Mouse (Mus musculus) small intestine, adult 2 months (tissue): ENCODE results near the gene Tnni1. TPM values are rescaled to one million over a fixed set of nuclear protein-coding genes. Genes with fewer than 3 reads are reported as not detected.

ENCODE experiments used
- H3K27ac ChIP-seq: fragments of 200-500 bp; 2 replicates; pipeline ENCODE4 v1.5.1; 2012; ENCODE audit warnings: low read depth, low read length, control low read depth, inconsistent platforms; ENCODE audit not compliant: insufficient read depth
- H3K27me3 ChIP-seq: fragments of 200-500 bp; 2 replicates; pipeline ENCODE4 v1.6.1; 2012; ENCODE audit warnings: mild to moderate bottlenecking, moderate library complexity, low read length, inconsistent platforms; ENCODE audit not compliant: control insufficient read depth, insufficient read depth
- H3K36me3 ChIP-seq: fragments of 200-500 bp; 2 replicates; pipeline ENCODE4 v1.6.1; 2012; ENCODE audit warnings: mild to moderate bottlenecking, low read length, control low read depth, inconsistent platforms; ENCODE audit not compliant: control insufficient read depth, insufficient read depth
- H3K4me1 ChIP-seq: fragments of 200-500 bp; 2 replicates; pipeline ENCODE4 v1.6.1; 2012; ENCODE audit warnings: low read length, inconsistent platforms, mixed read lengths; ENCODE audit not compliant: control insufficient read depth, insufficient read depth, insufficient read length
- H3K4me3 ChIP-seq: fragments of 200-500 bp; 2 replicates; pipeline ENCODE4 v1.5.1; 2012; ENCODE audit warnings: low read depth, mild to moderate bottlenecking, control low read depth, inconsistent platforms, low read length, moderate library complexity
- CTCF ChIP-seq: fragments of 200-500 bp; IDR thresholded peaks from 2 replicates; pipeline ENCODE4 v1.5.1; 2012; ENCODE audit warnings: low read depth, mild to moderate bottlenecking, control low read depth, inconsistent platforms, low read length, moderate library complexity, mixed read lengths; ENCODE audit not compliant: insufficient replicate concordance, insufficient read length; ENCODE audit errors: extremely low read depth
- POLR2A ChIP-seq: fragments of 200-500 bp; IDR thresholded peaks from 2 replicates; pipeline ENCODE4 v1.6.1; 2012; ENCODE audit warnings: low read depth, mild to moderate bottlenecking, control low read depth, inconsistent platforms, low read length, moderate library complexity
- WGBS: fragments of 180-500 bp; shearing (Covaris S2); methylation state at CpG from one replicate; pipeline ENCODE4 v1.1.7; 2018; 5-methylcytosine and 5-hydroxymethylcytosine counted together
- polyA plus RNA-seq: library from polyadenylated mRNA; depleted of rRNA; stranded (reverse); fragments of >200 nt; gene quantifications from 2 replicates; pipeline ENCODE4 v1.2.3, GENCODE M21; 2012

Tnni1 gene
- polyA plus RNA-seq, 1 experiment = 0.42 TPM

DNA sequence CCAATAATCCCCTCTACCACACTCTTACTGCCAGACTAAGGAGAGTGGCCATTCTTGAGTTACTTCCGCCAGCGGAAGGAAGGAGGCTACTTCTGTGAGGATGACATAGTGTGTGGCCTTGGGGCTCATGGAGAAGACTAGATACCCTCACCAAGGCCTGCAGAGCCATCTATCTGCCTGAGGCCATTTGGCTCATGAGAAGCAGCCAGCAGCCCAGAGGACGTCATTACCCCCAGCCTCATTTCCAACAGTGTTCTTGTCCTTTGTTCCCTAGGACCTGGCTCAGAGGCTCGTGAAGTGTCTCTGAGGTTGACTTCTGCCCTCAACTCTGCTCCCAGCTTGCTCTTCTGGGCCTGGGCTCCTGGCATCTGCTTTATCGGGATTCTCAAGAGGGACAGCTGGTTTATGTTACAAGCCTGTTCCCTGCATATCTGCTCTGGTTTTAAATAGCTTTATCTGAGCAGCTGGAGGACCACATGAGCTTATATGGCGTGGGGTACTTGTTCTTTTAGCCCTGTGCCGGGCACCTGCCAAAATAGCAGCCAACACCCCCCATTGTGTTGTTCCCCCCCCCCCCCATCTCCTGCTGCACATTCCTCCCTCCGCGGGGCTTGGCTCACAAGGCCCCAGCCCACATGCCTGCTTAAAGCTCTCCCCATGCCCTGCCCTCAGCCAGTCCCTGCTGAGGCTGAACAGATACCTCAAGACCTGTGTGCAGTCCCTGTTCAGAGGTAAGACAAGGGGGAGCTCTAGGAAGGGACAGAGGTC lies 56.7 kb downstream of the Tnni1 start, which contains the start of gene Tnnt2:
Gene Tnnt2, plus strand, starts transcription at position 639 of the 768 bp plus-strand sequence.
- H3K4me1 ChIP-seq = peaks cover 3% of the 10 kb centered on the region; the same call in 1 of the 2 replicates
- H3K36me3 ChIP-seq = peaks cover 25% of the 10 kb centered on the region
- TF ChIP-seq POLR2A = no peak
- TF ChIP-seq CTCF = no peak
- 29% methylated on average over 9 of the region's 9 CpGs for WGBS
- H3K4me3 ChIP-seq = no peak within 1 kb of the TSS
- H3K27me3 ChIP-seq = no peaks in the 10 kb centered on the region
- no peak within 1 kb of the TSS for H3K27ac ChIP-seq

GRCm38 (mm10) chr1:135838626-135839025 lies 59.4 kb downstream of the Tnni1 start:
- Histone ChIP-seq H3K4me1 (peaks cover 3% of the 10 kb centered on the region; the same call in 1 of the 2 replicates), H3K27me3 (no peaks in the 10 kb centered on the region), H3K36me3 (peaks cover 2% of the 10 kb centered on the region; the same call in 1 of the 2 replicates), H3K4me3 (no peak overlapping the region), H3K27ac (no peak overlapping the region)
- TF ChIP-seq POLR2A = no peak
- TF ChIP-seq CTCF = no peak
- 59% methylated on average over 4 of the region's 4 CpGs for WGBS

DNA sequence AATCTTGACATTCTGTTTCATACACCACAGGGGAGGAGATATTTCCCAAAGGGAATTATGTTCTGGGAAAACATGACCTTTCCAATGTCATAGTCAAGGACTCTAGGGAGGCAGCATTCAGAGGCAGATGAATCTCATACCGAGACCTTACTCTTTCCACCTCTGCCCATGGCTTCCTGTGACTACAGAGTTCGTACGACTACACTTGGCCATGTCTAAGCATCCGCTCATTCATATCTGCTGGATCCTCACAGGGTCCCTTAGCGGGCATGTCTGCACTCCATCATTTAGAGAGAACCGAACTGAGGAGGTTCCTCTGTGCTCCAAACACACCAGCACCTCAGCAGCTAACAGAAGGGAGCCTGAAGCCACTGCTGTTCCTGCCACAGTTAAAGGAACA lies 59.8 kb downstream of the Tnni1 start:
- Histone ChIP-seq H3K36me3 (peaks cover under 1% of the 10 kb centered on the region; the same call in 1 of the 2 replicates), H3K4me1 (peaks cover 2% of the 10 kb centered on the region; the same call in 1 of the 2 replicates), H3K4me3 (no peak overlapping the region), H3K27me3 (no peaks in the 10 kb centered on the region), H3K27ac (no peak overlapping the region)
- 81% methylated on average over 6 of the region's 6 CpGs for WGBS
- TF ChIP-seq CTCF (no peak), POLR2A (no peak)

DNA sequence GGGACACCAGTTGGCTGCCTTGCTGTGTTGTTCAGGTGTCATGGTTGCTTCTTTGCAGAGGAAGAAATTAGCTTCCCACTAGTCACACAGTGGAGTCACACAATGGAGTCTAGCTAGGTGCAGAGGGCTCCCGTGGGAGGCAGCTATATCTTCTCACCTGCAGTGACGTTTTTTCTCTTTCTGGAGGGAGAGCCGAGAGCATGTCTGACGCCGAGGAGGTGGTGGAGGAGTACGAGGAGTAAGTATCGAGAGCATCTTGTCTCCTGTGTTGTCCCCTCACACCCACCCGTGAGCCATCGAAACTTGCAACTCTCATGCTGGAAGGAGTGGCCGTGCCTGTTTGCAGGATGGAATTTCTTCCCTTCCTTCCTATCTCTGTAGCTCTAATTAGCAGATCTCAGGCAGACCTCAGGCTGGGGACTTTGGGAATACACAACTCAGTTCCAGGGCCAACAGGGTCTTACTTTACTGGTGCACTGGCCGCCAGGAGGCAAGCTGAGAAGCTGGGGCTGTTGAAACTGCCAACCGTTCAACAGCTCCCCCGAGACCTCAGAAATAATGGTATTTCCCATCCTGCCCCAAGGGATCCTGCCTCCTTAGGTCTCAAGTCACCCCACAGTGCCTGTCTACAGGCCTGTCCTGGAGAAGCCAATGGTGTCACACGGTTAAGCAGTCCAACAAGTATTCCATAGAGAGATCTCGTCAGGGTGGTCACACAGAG lies 61.6 kb downstream of the Tnni1 start:
- no peak overlapping the region for H3K4me3 ChIP-seq
- H3K4me1 ChIP-seq = no peaks in the 10 kb centered on the region
- H3K27me3 ChIP-seq = no peaks in the 10 kb centered on the region
- WGBS = 69% methylated on average over 15 of the region's 15 CpGs
- no peak for TF ChIP-seq CTCF
- no peak for TF ChIP-seq POLR2A
- no peaks in the 10 kb centered on the region for H3K36me3 ChIP-seq
- no peak overlapping the region for H3K27ac ChIP-seq

DNA sequence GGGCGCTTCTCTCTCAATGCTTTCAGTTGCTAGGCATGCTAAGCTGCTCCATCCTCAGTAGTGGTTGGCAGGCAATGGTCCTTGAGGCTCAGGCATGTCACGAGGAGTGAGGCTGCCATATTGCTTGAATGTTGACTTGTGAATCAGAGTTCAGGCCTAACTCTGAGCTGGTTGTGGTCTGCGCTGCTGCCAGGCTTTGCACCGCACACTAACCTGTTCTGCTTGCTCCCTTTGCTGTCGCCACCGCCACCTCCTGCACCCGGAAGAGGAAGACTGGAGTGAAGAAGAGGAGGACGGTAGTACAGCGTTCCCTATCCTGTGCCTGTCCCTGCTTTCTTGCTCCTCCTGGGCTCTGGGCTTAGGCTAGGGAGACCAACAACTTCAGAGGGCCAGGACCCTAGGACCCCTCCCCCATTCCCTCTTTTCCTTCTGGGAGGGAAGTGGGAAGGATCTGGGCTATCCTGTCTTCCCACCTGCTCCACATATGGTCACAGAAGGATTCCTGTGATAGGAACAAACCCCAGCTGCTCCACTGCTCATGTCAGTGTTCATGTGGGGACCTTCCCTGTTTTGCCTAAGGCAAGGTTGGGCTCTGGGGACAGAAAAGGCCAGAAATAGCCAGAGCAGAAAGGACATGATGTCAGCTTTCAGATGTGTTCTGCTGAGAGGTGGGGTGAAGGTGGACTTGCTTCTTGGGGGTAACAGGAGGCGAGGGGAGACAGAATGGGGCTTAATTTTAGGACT lies 64.5 kb downstream of the Tnni1 start:
- Histone ChIP-seq H3K27ac (no peak overlapping the region), H3K4me1 (peaks cover 15% of the 10 kb centered on the region), H3K27me3 (no peaks in the 10 kb centered on the region), H3K4me3 (no peak overlapping the region), H3K36me3 (no peaks in the 10 kb centered on the region)
- no peak for TF ChIP-seq CTCF
- TF ChIP-seq POLR2A = no peak
- 93% methylated on average over 10 of the region's 10 CpGs for WGBS

DNA sequence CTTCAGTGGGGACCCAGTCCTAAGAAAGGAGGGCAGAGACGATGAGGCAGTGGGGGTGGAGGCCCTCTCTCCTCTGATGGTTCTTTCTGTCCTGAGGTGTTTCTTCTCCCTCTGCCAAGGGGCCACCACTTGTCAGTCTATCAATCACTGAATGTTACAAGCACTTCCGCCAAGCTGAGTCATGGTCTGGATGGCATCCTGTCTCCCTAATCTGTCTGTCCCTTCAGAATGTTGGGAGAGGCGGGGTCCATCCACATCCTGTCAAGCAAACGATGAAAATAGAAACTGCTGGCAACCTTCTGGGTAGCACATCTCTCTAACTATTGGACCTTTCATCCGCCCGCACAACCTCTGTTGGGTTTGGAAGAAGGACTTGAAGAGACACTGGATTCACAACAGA lies 65.2 kb downstream of the Tnni1 start:
- Histone ChIP-seq H3K27me3 (no peaks in the 10 kb centered on the region), H3K4me3 (no peak overlapping the region), H3K4me1 (peaks cover 15% of the 10 kb centered on the region), H3K27ac (no peak overlapping the region), H3K36me3 (no peaks in the 10 kb centered on the region)
- 74% methylated on average over 6 of the region's 6 CpGs for WGBS
- TF ChIP-seq POLR2A = no peak
